Mouse (Mus musculus) bone marrow, adult 2 months (tissue): ENCODE data around the gene Mtch1. TPM values are rescaled to one million over a fixed set of nuclear protein-coding genes. Genes with fewer than 3 reads are reported as not detected.

Source experiments
- H3K27ac ChIP-seq: fragments of 200-500 bp; 2 replicates; pipeline ENCODE4 v1.5.1; 2012; ENCODE audit warnings: low read depth, mild to moderate bottlenecking, control low read depth, inconsistent platforms, low read length; ENCODE audit not compliant: control insufficient read depth, poor library complexity, insufficient read depth
- H3K4me1 ChIP-seq: fragments of 200-500 bp; 2 replicates; pipeline ENCODE4 v1.6.1; 2011; ENCODE audit warnings: low read length; ENCODE audit not compliant: control insufficient read depth, insufficient read depth
- H3K4me3 ChIP-seq: fragments of 200-500 bp; replicated peaks from 2 replicates; pipeline ENCODE3; 2011; ENCODE audit warnings: mild to moderate bottlenecking, low read depth, low read length, control low read depth; ENCODE audit not compliant: control insufficient read depth
- CTCF ChIP-seq: fragments of 200-500 bp; IDR thresholded peaks from 2 replicates; pipeline ENCODE4 v1.5.1; 2011; ENCODE audit warnings: low read length, control low read depth; ENCODE audit not compliant: control insufficient read depth, insufficient read depth
- POLR2A ChIP-seq: fragments of 200-500 bp; IDR thresholded peaks from 2 replicates; pipeline ENCODE4 v1.6.1; 2011; ENCODE audit warnings: low read depth, mild to moderate bottlenecking, control low read depth, low read length, borderline replicate concordance; ENCODE audit not compliant: control insufficient read depth
- WGBS: fragments of 180-500 bp; shearing (Covaris S2); methylation state at CpG from one replicate; pipeline ENCODE4 v1.1.7; 2018; 5-methylcytosine and 5-hydroxymethylcytosine counted together
- polyA plus RNA-seq: library from polyadenylated mRNA; stranded (reverse); fragments of >200 nt; gene quantifications from 2 replicates; pipeline ENCODE4 v1.2.4, GENCODE M21; 2011; ENCODE audit warnings: low replicate concordance; ENCODE audit not compliant: missing spikeins, insufficient read depth, insufficient read length

Gene Mtch1
- polyA plus RNA-seq, 1 experiment: 170 TPM

DNA sequence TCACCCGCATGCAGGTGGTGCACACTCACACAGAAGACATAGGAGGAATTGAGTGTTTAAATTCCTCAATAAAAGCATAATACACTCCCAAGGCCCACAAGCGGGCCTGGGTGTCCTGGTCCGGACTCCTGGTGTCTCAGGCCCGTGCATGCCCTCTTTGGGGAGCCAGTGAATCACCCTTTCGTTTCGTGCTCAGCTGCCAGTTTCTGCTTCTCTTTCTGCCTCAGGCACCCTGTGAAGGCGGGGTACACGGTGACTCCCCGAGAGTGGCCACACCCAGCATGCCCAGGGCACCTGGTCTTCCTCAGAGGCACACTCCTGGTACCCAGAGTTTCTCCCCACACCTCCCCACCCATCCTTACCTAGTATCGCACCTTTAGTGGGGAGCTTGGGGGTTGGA is 28.1 kb upstream of the Mtch1 start:
- H3K27ac ChIP-seq: no peak overlapping the region
- H3K4me3 ChIP-seq: no peak overlapping the region
- TF ChIP-seq CTCF (no peak), POLR2A (no peak)
- WGBS: 75% methylated on average over 10 of the region's 10 CpGs
- no peaks in the 10 kb centered on the region for H3K4me1 ChIP-seq

- Histone ChIP-seq H3K4me1 (no peaks in the 10 kb centered on the region), H3K27ac (no peak overlapping the region), H3K4me3 (no peak overlapping the region)
- TF ChIP-seq POLR2A (no peak), CTCF (peak; percentile 100)
- 17% methylated on average over 5 of the region's 5 CpGs for WGBS
Measured at GRCm38 (mm10) chr17:29370984-29371723, 23.4 kb upstream of the Mtch1 start.

- H3K27ac ChIP-seq: no peak overlapping the region
- peaks cover 8% of the 10 kb centered on the region; the same call in 1 of the 2 replicates for H3K4me1 ChIP-seq
- 85% methylated on average over 7 of the region's 7 CpGs for WGBS
- no peak overlapping the region for H3K4me3 ChIP-seq
- TF ChIP-seq POLR2A: no peak
- TF ChIP-seq CTCF: no peak
Measured at GRCm38 (mm10) chr17:29368726-29369125, 21.0 kb upstream of the Mtch1 start.

DNA sequence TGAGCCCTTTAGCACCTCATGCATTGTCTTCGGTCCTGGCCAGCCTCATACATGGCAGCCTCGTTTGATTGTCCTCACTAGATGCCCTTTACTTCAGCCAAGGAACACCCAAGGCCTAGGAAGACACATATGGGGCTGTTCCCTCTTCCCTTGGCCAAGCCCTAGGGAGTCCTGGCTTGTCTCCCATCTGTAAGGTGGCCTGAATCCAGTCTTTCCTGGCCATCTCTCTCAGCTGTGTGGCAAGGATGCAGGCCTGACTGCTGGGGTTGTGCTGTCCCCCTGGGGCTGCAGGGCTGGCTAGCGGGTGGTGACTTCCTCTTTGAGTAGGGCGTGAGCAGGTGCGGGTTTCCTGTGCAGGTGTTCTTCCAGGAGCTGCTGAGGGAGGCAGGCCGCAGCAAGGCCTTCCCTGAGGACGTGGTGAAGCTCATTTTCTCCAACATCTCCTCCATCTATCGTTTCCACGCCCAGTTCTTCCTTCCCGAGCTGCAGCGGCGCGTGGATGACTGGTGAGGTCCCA is 17.4 kb upstream of the Mtch1 start:
- 43% methylated on average over 13 of the region's 13 CpGs for WGBS

DNA sequence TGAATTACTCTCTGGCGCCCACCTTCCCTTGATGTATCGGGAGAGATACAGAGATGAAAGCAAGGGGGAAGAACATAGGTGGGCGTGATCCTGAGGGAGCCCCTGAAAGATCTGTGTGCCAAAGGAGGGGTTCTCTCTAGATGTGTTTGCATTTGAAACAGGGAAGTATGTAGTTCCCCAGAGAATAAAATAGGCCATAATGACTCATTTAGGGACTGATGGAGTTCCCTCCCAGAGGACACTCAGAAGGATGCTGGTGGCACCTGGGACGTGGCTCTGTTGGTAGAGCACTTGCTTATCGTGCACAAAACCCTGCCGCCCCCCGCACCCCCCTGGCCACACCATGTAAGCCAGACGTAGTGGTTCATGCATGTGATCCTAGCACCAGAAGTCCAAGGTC is 15.4 kb upstream of the Mtch1 start:
- Histone ChIP-seq H3K4me3 (no peak overlapping the region), H3K27ac (no peak overlapping the region; the same call in 1 of the 2 replicates), H3K4me1 (peaks cover 11% of the 10 kb centered on the region)
- TF ChIP-seq CTCF (no peak), POLR2A (no peak)
- WGBS: 69% methylated on average over 8 of the region's 8 CpGs

More for the DNA sequence above, 17.4 kb upstream of the Mtch1 start:
- peak overlapping the region; percentile 30 for H3K27ac ChIP-seq
- H3K4me1 ChIP-seq: peaks cover 11% of the 10 kb centered on the region
- no peak for TF ChIP-seq CTCF
- TF ChIP-seq POLR2A: peak; percentile 40; the same call in 1 of the 2 replicates
- H3K4me3 ChIP-seq: no peak overlapping the region

- H3K4me3 ChIP-seq: peak overlapping the region; percentile 66
- TF ChIP-seq CTCF (no peak), POLR2A (no peak)
- WGBS: 16% methylated on average over 8 of the region's 8 CpGs
- peaks cover 11% of the 10 kb centered on the region for H3K4me1 ChIP-seq
- peak overlapping the region; percentile 31 for H3K27ac ChIP-seq
Measured at GRCm38 (mm10) chr17:29361982-29362691, 14.4 kb upstream of the Mtch1 start.

DNA sequence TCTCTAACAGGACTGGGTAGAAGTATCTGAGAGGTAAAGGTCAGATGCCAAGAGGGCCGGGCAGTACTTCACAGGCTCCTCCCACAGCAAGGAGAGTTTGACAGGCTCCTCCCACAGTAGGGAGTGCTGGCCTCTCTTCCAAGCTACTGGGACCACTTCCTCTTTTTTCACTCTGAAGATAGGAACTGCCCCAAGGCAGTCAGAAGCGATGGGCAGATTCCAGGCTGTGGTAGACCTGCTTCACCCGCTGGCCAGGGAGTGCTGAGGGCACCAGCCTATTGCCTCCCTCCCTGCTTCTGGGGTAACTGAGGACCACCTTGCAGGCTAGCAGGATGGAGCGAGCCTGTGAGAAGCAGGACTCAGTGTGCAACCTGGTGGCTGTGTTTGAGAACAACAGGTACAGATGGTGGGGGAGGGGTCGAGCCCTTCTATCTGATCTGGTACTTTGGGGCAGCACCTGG is 13.1 kb upstream of the Mtch1 start, which contains the start of gene Fgd2:
TSS of gene Fgd2 (plus strand) at position 154 of the 461 bp plus-strand sequence.
- H3K27ac ChIP-seq: peak within 1 kb of the TSS; percentile 35

GRCm38 (mm10) chr17:29358928-29359327 is 11.2 kb upstream of the Mtch1 start:
- Histone ChIP-seq H3K4me3 (no peak overlapping the region), H3K27ac (no peak overlapping the region), H3K4me1 (peaks cover 3% of the 10 kb centered on the region)
- WGBS: 69% methylated on average over 3 of the region's 3 CpGs
- no peak for TF ChIP-seq CTCF
- TF ChIP-seq POLR2A: no peak

More for the DNA sequence above, 13.1 kb upstream of the Mtch1 start, which contains the start of gene Fgd2:
- peak within 1 kb of the TSS; percentile 66 for H3K4me3 ChIP-seq
- WGBS: 2% methylated on average over 5 of the region's 5 CpGs
- peaks cover 11% of the 10 kb centered on the region for H3K4me1 ChIP-seq
- no peak; the same call in 1 of the 2 replicates for TF ChIP-seq CTCF
- TF ChIP-seq POLR2A: peak; percentile 47; the same call in 1 of the 2 replicates
